Mouse (Mus musculus): ENCODE data around the gene Rpl36.

DNA sequence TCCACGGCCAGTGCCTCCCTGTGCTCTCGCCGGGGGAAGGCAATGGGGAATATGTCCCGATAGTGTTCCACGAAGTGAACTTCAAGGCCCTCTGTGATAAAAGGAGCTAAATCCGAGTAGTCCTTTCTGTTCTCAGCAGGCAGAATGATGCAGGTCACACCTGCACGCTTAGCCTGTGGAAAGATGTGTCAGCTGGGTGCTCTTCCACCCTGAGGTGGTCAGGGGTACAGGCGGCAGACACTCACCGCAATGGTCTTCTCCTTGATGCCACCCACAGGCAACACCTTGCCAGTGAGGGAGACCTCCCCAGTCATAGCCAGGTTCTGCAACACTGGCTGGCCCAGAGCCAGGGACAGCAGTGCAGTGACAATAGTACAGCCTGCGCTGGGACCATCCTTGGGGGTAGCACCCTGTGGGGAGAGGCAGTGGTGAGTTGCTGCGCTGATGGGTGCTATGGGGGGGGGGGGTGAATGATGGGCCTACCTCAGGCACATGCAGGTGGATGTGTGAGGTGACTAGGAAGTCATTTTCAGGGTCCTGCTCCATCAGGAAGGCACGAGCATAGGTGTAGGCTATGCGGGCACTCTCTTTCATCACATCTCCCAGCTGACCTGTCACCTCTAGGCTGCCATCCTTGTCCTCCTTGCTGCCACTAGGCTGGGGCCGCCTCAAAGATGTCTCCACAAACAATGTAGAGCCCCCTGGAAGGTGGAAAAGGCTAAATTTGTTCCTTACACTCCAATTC lies 1.3 kb downstream of the Rpl36 start:
- TF ChIP-seq CTCF (IDR thresholded peaks at IDR 0.05; ENCODE audit: control insufficient read depth, insufficient read depth, insufficient read length) = no peak
- TF ChIP-seq MAX (IDR thresholded peaks at IDR 0.05) = no peak

Measured in C2C12 (cell line).